Mouse (Mus musculus): ENCODE data around the gene Ell3. TPM values are rescaled to one million over a fixed set of nuclear protein-coding genes. Genes with fewer than 3 reads are reported as not detected.

Gene Ell3
- polyA plus RNA-seq, 1 experiment from 2014 or later = 4.3 TPM

- WGBS = 2% methylated on average over 30 of the region's 30 CpGs
- ATAC-seq (replicated peaks; ENCODE audit: low FRiP score) (peak; percentile 90), DNase-seq (ENCODE audit: low spot score) (peak; percentile 83)
- H3K36me3 ChIP-seq (ENCODE audit: control insufficient read depth, insufficient read depth, low read length) = peaks cover 4% of the 10 kb centered on the region
- peaks cover 12% of the 10 kb centered on the region; the same call in 1 of the 2 replicates for H3K4me1 ChIP-seq (replicated peaks; ENCODE audit: control insufficient read depth, insufficient read depth, low read length)
- no peak overlapping the region for H3K27ac ChIP-seq (ENCODE audit: low read depth, low read length)
- H3K4me2 ChIP-seq = peak overlapping the region; percentile 90
- peak overlapping the region; percentile 31 for H3K9ac ChIP-seq (ENCODE audit: low read depth, low read length)
- 0 out of 2 replicates have a peak, but pooled peaks cover 7% of the 10 kb centered on the region for H3K27me3 ChIP-seq (replicated peaks; ENCODE audit: control insufficient read depth, insufficient read depth, low read length)
- no peaks in the 10 kb centered on the region for H3K9me3 ChIP-seq (ENCODE audit: control insufficient read depth, low read length)
- peak overlapping the region; percentile 53 for H3K4me3 ChIP-seq (ENCODE audit: low read depth, low read length)
These were observed 1.6 kb downstream of the Ell3 start for GRCm38 (mm10) chr2:121442259-121443067.

GRCm38 (mm10) chr2:121441800-121442199, 2.3 kb downstream of the Ell3 start:
- H3K4me2 ChIP-seq = peak overlapping the region; percentile 90
- H3K27ac ChIP-seq (ENCODE audit: low read depth, low read length) = no peak overlapping the region
- no peak for ATAC-seq (replicated peaks; ENCODE audit: low FRiP score)
- peaks cover 12% of the 10 kb centered on the region; the same call in 1 of the 2 replicates for H3K4me1 ChIP-seq (replicated peaks; ENCODE audit: control insufficient read depth, insufficient read depth, low read length)
- H3K4me3 ChIP-seq (ENCODE audit: low read depth, low read length) = peak overlapping the region; percentile 53
- H3K27me3 ChIP-seq (replicated peaks; ENCODE audit: control insufficient read depth, insufficient read depth, low read length) = 0 out of 2 replicates have a peak, but pooled peaks cover 7% of the 10 kb centered on the region
- H3K9me3 ChIP-seq (ENCODE audit: control insufficient read depth, low read length) = no peaks in the 10 kb centered on the region
- no peak for DNase-seq (ENCODE audit: low spot score)
- WGBS = 13% methylated on average over 11 of the region's 11 CpGs
- H3K9ac ChIP-seq (ENCODE audit: low read depth, low read length) = peak overlapping the region; percentile 31; the same call in 1 of the 2 replicates
- H3K36me3 ChIP-seq (ENCODE audit: control insufficient read depth, insufficient read depth, low read length) = peaks cover 8% of the 10 kb centered on the region

- Histone ChIP-seq H3K9ac (ENCODE audit: low read depth, low read length) (no peak overlapping the region), H3K36me3 (ENCODE audit: control insufficient read depth, insufficient read depth, low read length) (peaks cover 8% of the 10 kb centered on the region), H3K4me1 (replicated peaks; ENCODE audit: control insufficient read depth, insufficient read depth, low read length) (peaks cover 12% of the 10 kb centered on the region; the same call in 1 of the 2 replicates), H3K27me3 (replicated peaks; ENCODE audit: control insufficient read depth, insufficient read depth, low read length) (0 out of 2 replicates have a peak, but pooled peaks cover 7% of the 10 kb centered on the region), H3K4me3 (ENCODE audit: low read depth, low read length) (no peak overlapping the region), H3K4me2 (no peak overlapping the region), H3K9me3 (ENCODE audit: control insufficient read depth, low read length) (no peaks in the 10 kb centered on the region), H3K27ac (ENCODE audit: low read depth, low read length) (no peak overlapping the region)
- 53% methylated on average over 5 of the region's 5 CpGs for WGBS
- no peak for ATAC-seq (replicated peaks; ENCODE audit: low FRiP score)
- no peak for DNase-seq (ENCODE audit: low spot score)
These were observed 3.1 kb downstream of the Ell3 start for GRCm38 (mm10) chr2:121440834-121441605.

- H3K9me3 ChIP-seq (ENCODE audit: control insufficient read depth, low read length) = no peaks in the 10 kb centered on the region
- no peak for ATAC-seq (replicated peaks; ENCODE audit: low FRiP score)
- H3K27me3 ChIP-seq (replicated peaks; ENCODE audit: control insufficient read depth, insufficient read depth, low read length) = 0 out of 2 replicates have a peak, but pooled peaks cover 7% of the 10 kb centered on the region
- H3K36me3 ChIP-seq (ENCODE audit: control insufficient read depth, insufficient read depth, low read length) = peaks cover 14% of the 10 kb centered on the region
- H3K9ac ChIP-seq (ENCODE audit: low read depth, low read length) = no peak overlapping the region
- no peak overlapping the region for H3K4me3 ChIP-seq (ENCODE audit: low read depth, low read length)
- WGBS = 65% methylated on average over 4 of the region's 4 CpGs
- no peak for DNase-seq (ENCODE audit: low spot score)
- peaks cover 12% of the 10 kb centered on the region; the same call in 1 of the 2 replicates for H3K4me1 ChIP-seq (replicated peaks; ENCODE audit: control insufficient read depth, insufficient read depth, low read length)
- H3K4me2 ChIP-seq = no peak overlapping the region
- H3K27ac ChIP-seq (ENCODE audit: low read depth, low read length) = no peak overlapping the region
These were observed 4.3 kb downstream of the Ell3 start for GRCm38 (mm10) chr2:121439746-121440145.

- Histone ChIP-seq H3K9ac (ENCODE audit: low read depth, low read length) (no peak overlapping the region), H3K4me3 (ENCODE audit: low read depth, low read length) (no peak overlapping the region), H3K4me2 (no peak overlapping the region), H3K4me1 (replicated peaks; ENCODE audit: control insufficient read depth, insufficient read depth, low read length) (no peaks in the 10 kb centered on the region), H3K27ac (ENCODE audit: low read depth, low read length) (no peak overlapping the region), H3K27me3 (replicated peaks; ENCODE audit: control insufficient read depth, insufficient read depth, low read length) (no peaks in the 10 kb centered on the region), H3K36me3 (ENCODE audit: control insufficient read depth, insufficient read depth, low read length) (peaks cover 40% of the 10 kb centered on the region), H3K9me3 (ENCODE audit: control insufficient read depth, low read length) (no peaks in the 10 kb centered on the region)
- ATAC-seq (replicated peaks; ENCODE audit: low FRiP score) = no peak
- DNase-seq (ENCODE audit: low spot score) = no peak
- 91% methylated on average over 1 of the region's 1 CpGs for WGBS
These were observed 9.2 kb downstream of the Ell3 start for GRCm38 (mm10) chr2:121434854-121435253.

- H3K4me2 ChIP-seq = no peak overlapping the region
- no peaks in the 10 kb centered on the region for H3K27me3 ChIP-seq (replicated peaks; ENCODE audit: control insufficient read depth, insufficient read depth, low read length)
- H3K9ac ChIP-seq (ENCODE audit: low read depth, low read length) = no peak overlapping the region
- no peak for ATAC-seq (replicated peaks; ENCODE audit: low FRiP score)
- H3K4me3 ChIP-seq (ENCODE audit: low read depth, low read length) = no peak overlapping the region
- DNase-seq (ENCODE audit: low spot score) = no peak
- H3K27ac ChIP-seq (ENCODE audit: low read depth, low read length) = no peak overlapping the region
- no peaks in the 10 kb centered on the region for H3K9me3 ChIP-seq (ENCODE audit: control insufficient read depth, low read length)
- H3K36me3 ChIP-seq (ENCODE audit: control insufficient read depth, insufficient read depth, low read length) = peaks cover 41% of the 10 kb centered on the region
- no peaks in the 10 kb centered on the region for H3K4me1 ChIP-seq (replicated peaks; ENCODE audit: control insufficient read depth, insufficient read depth, low read length)
- WGBS = 96% methylated on average over 2 of the region's 2 CpGs
These were observed 18.2 kb downstream of the Ell3 start for GRCm38 (mm10) chr2:121425890-121426289.

GRCm38 (mm10) chr2:121423166-121423565, 20.9 kb downstream of the Ell3 start:
- Histone ChIP-seq H3K4me3 (ENCODE audit: low read depth, low read length) (no peak overlapping the region), H3K36me3 (ENCODE audit: control insufficient read depth, insufficient read depth, low read length) (peaks cover 36% of the 10 kb centered on the region), H3K4me2 (no peak overlapping the region), H3K27me3 (replicated peaks; ENCODE audit: control insufficient read depth, insufficient read depth, low read length) (no peaks in the 10 kb centered on the region), H3K4me1 (replicated peaks; ENCODE audit: control insufficient read depth, insufficient read depth, low read length) (no peaks in the 10 kb centered on the region), H3K9ac (ENCODE audit: low read depth, low read length) (no peak overlapping the region), H3K9me3 (ENCODE audit: control insufficient read depth, low read length) (no peaks in the 10 kb centered on the region), H3K27ac (ENCODE audit: low read depth, low read length) (no peak overlapping the region)
- no peak for ATAC-seq (replicated peaks; ENCODE audit: low FRiP score)
- WGBS = 84% methylated on average over 2 of the region's 2 CpGs
- DNase-seq (ENCODE audit: low spot score) = no peak

- 91% methylated on average over 3 of the region's 3 CpGs for WGBS
- Histone ChIP-seq H3K4me3 (ENCODE audit: low read depth, low read length) (no peak overlapping the region), H3K4me1 (replicated peaks; ENCODE audit: control insufficient read depth, insufficient read depth, low read length) (peaks cover 13% of the 10 kb centered on the region), H3K9ac (ENCODE audit: low read depth, low read length) (no peak overlapping the region), H3K4me2 (no peak overlapping the region), H3K36me3 (ENCODE audit: control insufficient read depth, insufficient read depth, low read length) (peaks cover 33% of the 10 kb centered on the region), H3K9me3 (ENCODE audit: control insufficient read depth, low read length) (no peaks in the 10 kb centered on the region), H3K27me3 (replicated peaks; ENCODE audit: control insufficient read depth, insufficient read depth, low read length) (no peaks in the 10 kb centered on the region), H3K27ac (ENCODE audit: low read depth, low read length) (no peak overlapping the region)
- no peak for ATAC-seq (replicated peaks; ENCODE audit: low FRiP score)
- DNase-seq (ENCODE audit: low spot score) = no peak
These were observed 25.6 kb downstream of the Ell3 start for GRCm38 (mm10) chr2:121418476-121418875.
